Mouse (Mus musculus) midbrain, embryonic 13.5 days (tissue): Measurements from ENCODE around the gene Sult3a1. TPM values are rescaled to one million over a fixed set of nuclear protein-coding genes. Genes with fewer than 3 reads are reported as not detected.

Experiments used
- polyA plus RNA-seq: library from polyadenylated mRNA; unstranded; fragments of >200 nt; fragmentation: Nextera tagmentation; extraction: Ambion mirVana; gene quantifications from 2 replicates; pipeline ENCODE4 v1.2.1, GENCODE M21; 2015

Sult3a1 gene
- polyA plus RNA-seq, 1 experiment from 2014 or later, result not detected

Other genes with a start within 250 kb of the Sult3a1 start
- 14.9 and 15.1 TPM in 2 replicates for gene Clvs2, start 233.0 kb upstream of the Sult3a1 start, polyA plus RNA-seq
- gene Sult3a2, start 71.0 kb upstream of the Sult3a1 start, polyA plus RNA-seq, result not detected in 2 replicates
- gene Rsph4a, start 47.4 kb downstream of the Sult3a1 start, polyA plus RNA-seq, result 0.31 and 0.59 TPM in 2 replicates
- 27.2 and 27.3 TPM in 2 replicates for gene Zup1, start 93.5 kb downstream of the Sult3a1 start, polyA plus RNA-seq
- gene Rwdd1, start 161.9 kb downstream of the Sult3a1 start, polyA plus RNA-seq, result 131 and 138 TPM in 2 replicates
- gene Trappc3l, start 179.9 kb downstream of the Sult3a1 start, polyA plus RNA-seq, result not detected in 2 replicates
- gene Calhm4, start 186.6 kb downstream of the Sult3a1 start, polyA plus RNA-seq, result not detected in 2 replicates
- gene Calhm5, start 238.8 kb downstream of the Sult3a1 start, polyA plus RNA-seq, result 0.16 and 0.32 TPM in 2 replicates